Mouse (Mus musculus): ENCODE data around the gene Tdp1.
"Not testable (repeated sequence)": the region's sequence is repeated elsewhere in the genome, so short reads cannot be mapped to it uniquely, and the experiment has no call there.

Tdp1 gene

DNA sequence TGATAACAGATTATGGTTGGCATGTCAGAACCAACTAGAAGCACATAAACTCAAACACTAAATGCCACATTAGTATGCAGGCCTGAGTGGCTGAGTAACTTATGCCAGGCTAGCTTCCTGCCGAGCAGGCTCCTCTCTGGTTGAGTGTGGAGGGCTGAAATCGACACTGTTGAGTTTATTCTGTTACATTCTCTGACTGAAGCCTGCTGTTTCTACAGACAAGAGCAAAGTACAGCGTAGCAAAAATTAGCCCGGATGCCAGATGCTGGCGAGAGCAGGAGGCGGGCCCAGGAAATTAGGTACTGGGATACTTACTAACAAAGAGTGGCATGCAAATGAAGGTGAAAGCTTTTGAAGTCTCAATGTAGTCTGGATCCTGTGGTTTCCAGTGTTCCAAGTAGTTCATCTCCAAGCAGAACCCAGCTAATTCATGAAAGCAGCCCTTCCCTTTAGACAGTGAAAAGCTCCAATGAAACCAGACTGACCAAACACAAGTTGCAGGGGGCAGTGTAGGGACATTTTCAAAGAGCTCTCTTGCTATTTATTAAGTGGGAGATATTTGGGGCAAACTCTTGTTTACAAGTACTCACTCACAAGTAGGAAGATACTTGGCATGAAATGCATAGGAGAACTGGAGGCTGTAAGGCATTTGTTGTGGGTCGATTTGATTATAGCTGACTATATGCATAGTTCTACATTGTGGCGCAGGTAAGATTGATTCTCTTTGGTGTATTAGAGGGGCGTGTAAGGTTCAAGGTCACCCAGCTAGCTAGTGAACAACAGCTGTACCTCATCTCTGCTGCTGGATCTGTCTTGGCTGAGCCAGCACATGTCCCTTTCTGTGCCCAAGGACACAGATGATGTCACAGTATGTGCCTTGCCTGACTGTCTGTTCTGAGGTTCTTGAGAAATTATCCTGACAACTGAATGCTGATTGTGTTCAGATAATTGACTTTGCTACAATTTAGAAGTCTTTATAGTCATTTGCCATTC, 74.0 kb downstream of the Tdp1 start:
- no peak for DNase-seq

DNA sequence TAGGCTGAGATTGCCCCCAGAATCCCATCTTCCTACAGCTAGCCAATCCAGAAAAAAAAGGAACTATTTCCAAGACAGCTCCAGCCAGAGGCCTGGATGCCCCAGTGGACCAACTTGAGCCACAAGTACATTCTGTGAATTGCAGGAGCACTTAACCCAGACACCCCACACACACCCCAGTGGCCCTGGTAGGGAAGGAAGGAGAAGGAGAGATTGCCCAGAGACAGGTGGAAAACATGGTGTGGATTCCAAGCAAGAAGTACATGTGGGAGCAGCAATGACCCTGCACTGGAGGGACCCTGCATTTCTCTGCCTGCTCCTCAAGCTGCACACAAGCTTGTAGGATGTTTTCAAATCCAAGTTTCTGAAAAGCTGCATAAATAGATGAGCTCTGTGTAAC, 75.0 kb downstream of the Tdp1 start:
- DNase-seq, result no peak

DNA sequence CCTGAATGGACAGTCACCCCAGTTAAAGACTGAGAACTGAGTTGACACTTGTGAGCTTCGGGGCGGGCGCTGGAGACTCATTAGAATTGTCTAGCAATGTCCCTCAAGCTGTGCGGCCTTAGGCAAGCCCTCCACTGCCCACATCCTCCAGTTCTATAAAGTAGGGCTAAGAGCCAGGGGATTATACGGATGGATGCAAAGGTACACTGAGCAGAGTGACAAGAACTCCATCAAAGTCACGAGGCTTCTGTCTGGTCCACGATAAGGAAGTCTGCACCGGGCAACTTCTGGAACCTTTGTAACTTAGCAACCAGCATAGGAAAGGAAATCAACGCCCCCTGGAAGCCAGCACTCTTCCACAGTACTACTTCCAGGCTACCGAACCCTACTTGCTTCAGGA, 75.6 kb downstream of the Tdp1 start:
- no peak for DNase-seq

GRCm38 (mm10) chr12:99960675-99961074, 76.4 kb downstream of the Tdp1 start:
- no peak for DNase-seq

DNA sequence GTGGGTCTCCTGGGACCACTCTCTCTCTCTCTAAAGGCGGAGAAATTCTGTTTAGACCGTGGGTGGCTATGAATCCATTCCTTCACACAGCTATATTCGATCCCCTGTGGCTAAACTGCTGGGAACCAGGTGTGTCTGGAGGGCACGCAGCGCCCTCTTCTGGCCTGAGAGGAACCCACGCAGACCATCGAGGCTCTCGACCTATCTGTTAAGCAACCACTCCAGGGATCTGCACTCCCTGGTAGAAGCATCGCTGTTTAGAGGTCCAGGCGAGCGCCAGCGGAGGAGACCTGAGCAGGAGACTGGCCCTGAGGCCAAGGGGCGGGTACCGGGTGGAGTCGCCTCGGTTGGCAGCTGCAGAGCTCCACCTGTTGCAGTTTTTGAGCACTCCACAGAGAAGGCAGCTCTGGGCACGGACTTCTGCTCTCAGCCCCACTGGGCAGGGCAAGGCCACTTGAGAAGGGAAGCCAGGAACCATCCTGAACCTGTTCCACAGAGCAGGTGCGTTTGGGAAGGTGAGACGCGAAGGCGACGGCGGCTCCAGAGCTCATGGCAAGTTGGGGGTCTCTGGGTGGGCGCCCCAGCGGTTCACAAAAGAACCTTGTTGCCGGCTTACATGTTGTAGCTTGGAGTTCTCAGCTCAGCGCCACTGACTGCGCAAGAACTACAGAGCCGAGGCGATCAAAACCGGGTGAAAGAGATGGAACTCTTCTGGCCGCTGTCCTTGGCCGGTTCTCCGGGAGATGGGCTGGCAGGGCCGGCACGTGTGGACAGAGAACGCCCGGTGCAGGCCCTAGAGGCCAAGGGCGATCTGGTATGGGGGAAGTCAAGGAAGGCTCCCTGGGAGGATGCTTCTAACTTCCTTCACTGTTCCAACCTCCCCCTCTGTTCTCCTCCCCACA, 80.2 kb downstream of the Tdp1 start, which contains the start of gene Kcnk13:
Gene Kcnk13 (plus strand): TSS at position 199 of the 902 bp plus-strand sequence.
- DNase-seq, result peak; percentile 59

DNA sequence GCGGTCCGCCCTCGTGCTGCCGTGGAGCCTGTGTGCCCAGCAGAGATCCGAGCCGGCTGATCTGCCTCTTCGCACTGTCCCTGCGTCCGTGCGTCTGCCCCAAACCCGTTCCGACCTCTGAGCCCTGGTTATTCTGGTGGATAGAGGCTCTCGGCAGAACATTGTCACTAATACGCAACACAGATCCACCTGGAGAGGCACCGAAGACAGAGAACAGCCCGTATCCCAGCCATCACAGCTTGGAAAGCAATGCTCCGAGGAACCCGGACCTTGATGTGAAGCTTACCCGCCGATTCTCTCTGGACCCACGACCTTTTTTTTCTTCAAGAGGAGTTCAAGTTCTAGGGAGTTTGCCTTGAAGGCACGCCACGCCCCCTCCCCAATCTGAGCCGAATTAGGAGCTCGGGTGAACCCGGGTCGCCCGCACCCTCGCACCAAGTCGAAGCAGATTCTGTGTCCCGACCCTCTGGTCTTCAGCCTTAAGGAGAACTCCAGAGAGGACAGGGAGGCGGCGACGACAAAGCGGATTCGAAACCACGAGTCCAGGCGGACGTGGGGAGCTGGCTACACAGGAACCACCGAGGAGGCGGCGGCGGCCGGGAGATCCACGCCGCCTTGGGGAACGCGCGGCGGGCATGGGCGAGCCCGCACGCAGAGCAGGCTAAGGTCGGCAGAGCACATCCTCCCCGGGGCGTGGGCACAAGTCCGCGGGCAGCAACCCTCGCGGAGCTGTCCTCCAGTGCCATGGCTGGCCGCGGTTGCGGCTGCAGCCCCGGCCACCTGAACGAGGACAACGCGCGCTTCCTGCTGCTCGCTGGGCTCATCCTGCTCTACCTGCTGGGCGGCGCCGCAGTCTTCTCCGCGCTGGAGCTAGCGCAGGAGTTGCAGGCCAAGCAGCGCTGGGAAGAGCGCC, 81.1 kb downstream of the Tdp1 start:
- no peak for DNase-seq

- DNase-seq, result no peak
Observed at GRCm38 (mm10) chr12:99966116-99966770, 81.9 kb downstream of the Tdp1 start.

- DNase-seq, result no peak
Observed at GRCm38 (mm10) chr12:99966881-99967363, 82.6 kb downstream of the Tdp1 start.

GRCm38 (mm10) chr12:99969906-99970305, 85.6 kb downstream of the Tdp1 start:
- no peak for DNase-seq

GRCm38 (mm10) chr12:99971205-99971894, 87.0 kb downstream of the Tdp1 start:
- not testable (repeated sequence) for DNase-seq

DNA sequence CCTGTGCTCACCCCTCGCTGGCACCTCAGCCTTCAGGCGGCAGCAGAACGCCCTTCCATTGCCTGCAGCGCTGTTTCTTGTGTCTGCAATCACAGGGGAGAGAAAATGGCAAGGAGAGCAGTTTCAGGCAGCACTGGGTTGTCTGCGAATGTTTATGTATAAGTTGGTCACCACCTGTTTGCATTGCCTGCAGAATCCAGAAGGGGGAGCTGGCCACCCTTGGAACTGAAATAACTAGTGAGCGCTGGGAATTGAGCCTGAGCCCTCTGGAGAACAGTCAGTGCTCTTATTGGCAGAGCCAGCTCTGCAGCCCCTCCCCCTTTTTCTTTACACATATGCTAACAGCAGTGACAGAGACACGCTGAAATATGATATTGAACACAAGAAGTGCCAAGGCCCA, 88.5 kb downstream of the Tdp1 start:
- DNase-seq, result no peak

- no peak for DNase-seq
Observed at GRCm38 (mm10) chr12:99973659-99974058, 89.3 kb downstream of the Tdp1 start.

- no peak for DNase-seq
Observed at GRCm38 (mm10) chr12:99979541-99979940, 95.2 kb downstream of the Tdp1 start.

DNA sequence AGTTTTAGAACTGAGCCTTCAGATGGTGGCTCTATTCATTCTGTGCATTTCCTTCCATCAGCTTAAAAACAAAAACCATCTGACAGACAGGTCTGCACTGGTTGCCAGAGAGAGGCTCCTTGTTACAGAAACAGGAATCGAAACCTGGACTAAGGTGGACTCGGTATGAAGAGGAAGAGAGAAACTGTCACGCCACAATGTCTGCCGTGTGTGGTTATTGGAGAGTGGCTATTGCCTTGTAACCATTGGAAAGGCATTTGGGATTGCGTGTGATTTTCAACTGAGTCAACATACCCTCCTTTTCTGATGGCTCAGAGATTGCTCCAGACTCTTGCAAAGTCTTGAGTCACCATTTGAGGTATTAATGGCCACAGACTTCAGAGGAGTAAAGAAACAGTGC, 102.5 kb downstream of the Tdp1 start:
- DNase-seq, result no peak

GRCm38 (mm10) chr12:99988144-99988543, 103.8 kb downstream of the Tdp1 start:
- DNase-seq, result no peak

- DNase-seq, result no peak
Observed at GRCm38 (mm10) chr12:99992362-99992862, 108.1 kb downstream of the Tdp1 start.

DNA sequence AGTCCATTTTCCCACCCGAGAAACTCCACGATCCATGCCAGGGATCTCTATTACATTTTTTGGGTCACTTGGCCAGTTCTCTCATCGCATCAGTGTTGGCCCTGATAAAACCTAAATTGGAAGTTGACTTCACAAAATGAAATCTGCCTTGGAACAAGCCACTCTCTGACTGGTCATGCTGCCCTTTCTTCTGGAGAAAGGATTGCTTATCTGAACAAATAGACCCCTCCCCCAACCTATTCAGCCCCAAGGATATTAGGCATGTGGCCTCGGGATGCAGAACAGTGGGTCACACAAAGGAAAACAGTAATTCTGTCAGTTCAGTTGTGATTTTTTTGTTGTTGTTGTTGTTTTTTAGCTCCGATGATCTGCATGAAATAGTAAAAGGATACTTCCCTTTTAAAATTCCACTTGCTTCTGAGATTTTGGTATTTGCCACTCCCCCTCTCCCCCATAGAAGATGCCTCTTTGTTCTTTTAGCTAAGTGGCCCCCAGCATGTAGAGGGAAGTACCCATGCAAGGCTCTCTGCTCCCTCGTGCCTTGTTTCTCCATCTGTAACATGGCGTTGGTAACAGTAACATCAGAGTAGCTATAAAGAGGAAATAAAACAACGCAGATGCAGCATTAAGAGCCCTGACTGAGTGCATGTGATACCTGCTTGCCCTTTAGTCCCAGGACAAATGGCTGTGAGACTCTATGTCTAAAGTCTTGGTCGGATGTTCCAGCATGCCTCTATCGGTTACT, 109.0 kb downstream of the Tdp1 start:
- no peak for DNase-seq

GRCm38 (mm10) chr12:99995951-99996350, 111.6 kb downstream of the Tdp1 start:
- DNase-seq, result no peak

DNA sequence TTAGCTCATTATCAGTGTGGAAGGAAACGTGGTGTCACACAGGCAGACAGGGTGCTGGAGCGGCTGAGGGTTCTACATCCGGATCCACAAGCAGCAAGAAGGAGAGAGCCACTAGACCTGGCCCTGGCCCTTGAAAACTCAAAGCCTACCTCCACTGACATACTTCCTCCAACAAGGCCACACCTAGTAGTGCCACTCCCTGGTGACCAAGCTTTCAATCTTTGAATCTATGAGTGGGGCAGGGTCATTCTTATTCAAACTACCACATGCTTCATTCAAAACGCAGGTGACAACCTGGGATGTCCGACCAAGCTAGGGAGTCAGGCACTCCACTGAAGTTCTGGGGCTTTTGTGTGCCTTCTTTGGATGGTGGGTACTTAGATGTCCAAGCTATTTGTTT, 115.4 kb downstream of the Tdp1 start:
- no peak for DNase-seq

DNA sequence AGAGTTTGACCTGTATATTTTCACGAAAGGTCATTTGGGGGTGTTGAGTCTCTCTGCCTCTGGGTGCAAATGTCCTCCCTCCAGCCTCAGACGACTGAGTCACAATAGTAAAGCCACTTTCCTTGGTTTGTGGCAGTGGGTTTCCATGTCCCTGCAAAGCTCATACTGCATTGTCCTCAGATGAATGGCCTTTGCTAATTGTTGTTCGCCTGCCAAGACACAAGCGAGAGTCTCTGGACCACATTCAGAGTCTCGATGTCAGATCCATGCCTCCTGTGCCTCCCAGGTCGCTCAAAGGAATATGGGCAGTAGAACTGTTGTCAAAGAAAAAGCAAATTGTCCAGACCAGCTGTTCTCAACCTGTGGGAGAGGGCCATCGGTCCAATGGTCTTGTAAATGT, 116.1 kb downstream of the Tdp1 start:
- DNase-seq, result no peak

Data from cerebellum, adult 9-10 months (tissue).